Mouse (Mus musculus) forebrain, embryonic 16.5 days (tissue): Measurements from ENCODE around the gene Tnp1. TPM values are rescaled to one million over a fixed set of nuclear protein-coding genes. Genes with fewer than 3 reads are reported as not detected.

ENCODE experiments used
- polyA plus RNA-seq: library from polyadenylated mRNA; unstranded; fragments of >200 nt; fragmentation: Nextera tagmentation; extraction: Ambion mirVana; gene quantifications from 2 replicates; pipeline ENCODE4 v1.2.1, GENCODE M21; 2015

The Tnp1 gene
- polyA plus RNA-seq, 1 experiment from 2014 or later, result not detected

Other genes starting within 250 kb of the Tnp1 start
- gene Igfbp2, start 191.4 kb downstream of the Tnp1 start, polyA plus RNA-seq, result 279 and 331 TPM in 2 replicates
- gene Igfbp5, start 141.0 kb downstream of the Tnp1 start, polyA plus RNA-seq, result 26.8 and 31.0 TPM in 2 replicates